Mouse (Mus musculus) CH12.LX (cell line): ENCODE measurements around the gene Olfr191. TPM values are rescaled to one million over a fixed set of nuclear protein-coding genes. Genes with fewer than 3 reads are reported as not detected.

Source experiments
- DNase-seq: peaks from one replicate; pipeline ENCODE4 v3.0.0-alpha.2; 2013; ENCODE audit errors: extremely low read depth
- H3K27ac ChIP-seq: 2 replicates; pipeline ENCODE4 v1.5.1; 2012; ENCODE audit warnings: low read depth, mild to moderate bottlenecking, control low read depth, moderate library complexity; ENCODE audit not compliant: insufficient read depth
- H3K27me3 ChIP-seq: replicated peaks from 2 replicates; pipeline ENCODE3; 2012; ENCODE audit warnings: inconsistent platforms
- H3K36me3 ChIP-seq, 2 experiments: replicated peaks in 1 of 2; 2 replicates each; pipeline versions ENCODE3 to v1.6.1; 2012; ENCODE audit warnings: inconsistent platforms in 1 of 2, low read length in 1 of 2, mild to moderate bottlenecking in 1 of 2, mixed read lengths in 1 of 2, moderate library complexity in 1 of 2; ENCODE audit not compliant: control insufficient read depth in 1 of 2, insufficient read depth in 1 of 2
- H3K4me1 ChIP-seq, 2 experiments: 2 replicates each; pipeline ENCODE4 v1.6.1; 2012; ENCODE audit warnings: inconsistent platforms in 1 of 2, moderate library complexity in 1 of 2; ENCODE audit not compliant: insufficient read depth in 2 of 2, control insufficient read depth in 1 of 2
- H3K4me2 ChIP-seq: 2 replicates; pipeline ENCODE4 v1.6.1; 2012; ENCODE audit warnings: low read depth, mild to moderate bottlenecking, control low read depth; ENCODE audit not compliant: poor library complexity, insufficient read depth, severe bottlenecking
- H3K4me3 ChIP-seq, 3 experiments: fragments of 150-350 bp in 1 of 3; sonication (generic) in 1 of 3; replicated peaks in 1 of 3; 2 replicates each; pipeline versions ENCODE3 to v1.5.1; 2011 to 2012; ENCODE audit warnings: low read depth in 2 of 3, low read length in 2 of 3, mild to moderate bottlenecking in 2 of 3, moderate library complexity in 2 of 3, control low read depth in 1 of 3, improper control_type of control experiment in 1 of 3, inconsistent platforms in 1 of 3, mixed read lengths in 1 of 3; ENCODE audit not compliant: poor library complexity in 1 of 3
- H3K79me2 ChIP-seq: replicated peaks from 2 replicates; pipeline ENCODE4 v1.6.1; 2012; ENCODE audit warnings: mild to moderate bottlenecking, moderate library complexity; ENCODE audit not compliant: control insufficient read depth, poor library complexity, insufficient read depth, severe bottlenecking; ENCODE audit errors: extremely low read depth
- H3K9ac ChIP-seq: 2 replicates; pipeline ENCODE4 v1.6.1; 2012; ENCODE audit warnings: low read depth, mild to moderate bottlenecking, control low read depth, moderate library complexity; ENCODE audit not compliant: insufficient read depth
- H3K9me3 ChIP-seq: replicated peaks from 2 replicates; pipeline ENCODE3; 2012; ENCODE audit warnings: low read length, inconsistent platforms, mixed read lengths
- CHD2 ChIP-seq: IDR thresholded peaks from 2 replicates; pipeline ENCODE4 v1.6.1; 2011; ENCODE audit warnings: low read length, improper control_type of control experiment
- CTCF ChIP-seq, 2 experiments: IDR thresholded peaks in 1 of 2; conservative IDR thresholded peaks in 1 of 2; 2 replicates each; pipeline ENCODE4 v1.5.1; 2011 to 2012; ENCODE audit warnings: low read depth in 2 of 2, low read length in 2 of 2, improper control_type of control experiment in 1 of 2, inconsistent platforms in 1 of 2, mild to moderate bottlenecking in 1 of 2, moderate library complexity in 1 of 2
- EP300 ChIP-seq: IDR thresholded peaks from 2 replicates; pipeline ENCODE4 v1.6.1; 2011; ENCODE audit warnings: low read length, improper control_type of control experiment
- IRF4 ChIP-seq: IDR thresholded peaks from 2 replicates; pipeline ENCODE4 v1.6.1; 2014; ENCODE audit warnings: low read depth, mild to moderate bottlenecking, inconsistent platforms, low read length, improper control_type of control experiment
- MAFK ChIP-seq: IDR thresholded peaks from 2 replicates; pipeline ENCODE4 v1.6.1; 2011; ENCODE audit warnings: low read length, improper control_type of control experiment; ENCODE audit not compliant: insufficient replicate concordance
- MAX ChIP-seq: IDR thresholded peaks from 2 replicates; pipeline ENCODE4 v1.6.1; 2011; ENCODE audit warnings: low read length, improper control_type of control experiment
- MAZ ChIP-seq: IDR thresholded peaks from 2 replicates; pipeline ENCODE4 v1.6.1; 2012; ENCODE audit warnings: low read depth, mild to moderate bottlenecking, inconsistent platforms, low read length, improper control_type of control experiment, moderate library complexity
- MYC ChIP-seq: IDR thresholded peaks from 2 replicates; pipeline ENCODE4 v1.6.1; 2011; ENCODE audit warnings: low read depth, mild to moderate bottlenecking, improper control_type of control experiment, low read length
- PAX5 ChIP-seq: IDR thresholded peaks from 2 replicates; pipeline ENCODE4 v1.6.1; 2012; ENCODE audit warnings: low read length, inconsistent platforms, mixed read lengths
- POLR2AphosphoS2 ChIP-seq: IDR thresholded peaks from 2 replicates; pipeline ENCODE4 v1.6.1; 2011; ENCODE audit warnings: low read depth, low read length, improper control_type of control experiment
- RAD21 ChIP-seq: IDR thresholded peaks from 2 replicates; pipeline ENCODE4 v1.6.1; 2011; ENCODE audit warnings: low read depth, mild to moderate bottlenecking, low read length, improper control_type of control experiment, moderate library complexity
- SIN3A ChIP-seq: IDR thresholded peaks from 2 replicates; pipeline ENCODE4 v1.6.1; 2012; ENCODE audit warnings: low read length, improper control_type of control experiment, inconsistent platforms
- SMC3 ChIP-seq: IDR thresholded peaks from 2 replicates; pipeline ENCODE4 v1.6.1; 2011; ENCODE audit warnings: low read depth, low read length, improper control_type of control experiment
- USF1 ChIP-seq: IDR thresholded peaks from 2 replicates; pipeline ENCODE4 v1.6.1; 2014; ENCODE audit warnings: low read depth, mild to moderate bottlenecking, inconsistent platforms, low read length, improper control_type of control experiment
- USF2 ChIP-seq: conservative IDR thresholded peaks from 2 replicates; pipeline ENCODE4 v1.6.1; 2011; ENCODE audit warnings: low read depth, low read length, improper control_type of control experiment
- ZC3H11A ChIP-seq: IDR thresholded peaks from 2 replicates; pipeline ENCODE4 v1.6.1; 2012; ENCODE audit warnings: low read depth, mild to moderate bottlenecking, inconsistent platforms, low read length, improper control_type of control experiment
- ZMIZ1 ChIP-seq: IDR thresholded peaks from 2 replicates; pipeline ENCODE4 v1.6.1; 2012; ENCODE audit warnings: low read depth, mild to moderate bottlenecking, inconsistent platforms, low read length, improper control_type of control experiment
- ZNF384 ChIP-seq: IDR thresholded peaks from 2 replicates; pipeline ENCODE4 v1.6.1; 2012; ENCODE audit warnings: low read depth, low read length, improper control_type of control experiment, inconsistent platforms
- dilution Hi-C: fragments of 300-500 bp; cut with MboI; formaldehyde crosslinking; loops from 2 replicates; pipeline ENCODE4 v1.14.3; 2020; ENCODE audit warnings: low sequenced_read_pairs; ENCODE audit not compliant: extremely low pct_unique_long_range_greater_than_20kb, extremely low pct_ligation_motif_present
- in situ Hi-C: fragments of 300-500 bp; cut with MboI; formaldehyde crosslinking; loops from 3 replicates; pipeline ENCODE4 v1.14.3; 2019; ENCODE audit warnings: low sequenced_read_pairs, low pct_ligation_motif_present, low pct_unique_long_range_greater_than_20kb, mixed read lengths
- polyA plus RNA-seq: library from polyadenylated mRNA; unstranded; fragments of >175 nt; gene quantifications from 2 replicates; pipeline ENCODE4 v1.2.1, GENCODE M21; 2012; ENCODE audit warnings: low read depth; ENCODE audit not compliant: insufficient read length
- total RNA-seq, 2 experiments: library from RNA; depleted of rRNA; stranded (reverse); fragments of 300-350 nt in 1 of 2; fragments of >200 nt in 1 of 2; gene quantifications; 2 replicates each; pipeline ENCODE4 v1.2.3; 2012 to 2014

The Olfr191 gene
- total and polyA plus RNA-seq, 3 experiments, result not detected

DNA sequence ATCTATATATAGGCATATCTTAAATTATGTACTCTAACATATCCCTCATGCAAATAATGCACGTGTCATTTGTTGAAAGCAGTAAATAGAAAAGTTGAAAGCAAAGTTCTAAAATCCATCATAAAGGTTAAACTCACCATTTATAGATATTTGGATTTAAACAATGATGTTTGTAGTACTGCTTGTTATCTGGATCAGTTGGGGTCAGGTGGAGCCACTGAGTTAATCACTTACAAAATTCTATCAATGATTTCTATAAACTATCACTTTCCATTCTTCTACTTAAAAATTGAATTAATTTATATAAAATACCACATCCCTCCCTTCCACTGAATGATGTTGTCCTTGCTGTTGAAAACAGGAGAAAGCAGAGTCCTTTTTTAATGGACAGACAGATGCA, 40.8 kb downstream of the Olfr191 start:
- Histone ChIP-seq H3K27ac (no peak overlapping the region), H3K4me3 (no peak overlapping the region), H3K27me3 (no peaks in the 10 kb centered on the region), H3K9ac (no peak overlapping the region), H3K4me2 (no peak overlapping the region), H3K9me3 (no peaks in the 10 kb centered on the region), H3K36me3 (no peaks in the 10 kb centered on the region), H3K79me2 (no peaks in the 10 kb centered on the region), H3K4me1 (no peaks in the 10 kb centered on the region)
- DNase-seq, result no peak
- dilution Hi-C loops, result no loop called here
- TF ChIP-seq USF2 (no peak), POLR2AphosphoS2 (no peak), MAX (no peak), ZNF384 (no peak), RAD21 (no peak)
- in situ Hi-C loops, result no loop called here

DNA sequence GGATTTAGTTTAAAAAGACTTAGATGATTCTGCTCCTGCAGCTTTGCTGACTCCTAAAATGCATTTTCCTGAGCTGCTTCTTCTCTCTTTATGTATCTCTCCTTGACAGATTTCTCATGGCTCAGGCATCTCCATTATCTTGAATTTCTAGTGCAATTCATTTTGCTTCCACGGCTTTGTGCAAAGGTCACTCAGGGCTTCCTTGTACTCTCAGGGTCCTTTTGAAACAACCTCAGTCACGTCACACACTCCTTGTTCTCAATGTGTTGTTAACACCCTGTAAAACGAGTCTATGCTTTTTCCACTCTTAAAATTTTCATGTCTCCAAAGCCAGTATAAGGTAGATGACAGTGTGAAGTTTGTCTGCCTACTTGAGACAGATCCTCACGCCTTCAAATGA, 42.0 kb downstream of the Olfr191 start:
- Histone ChIP-seq H3K4me2 (no peak overlapping the region), H3K79me2 (no peaks in the 10 kb centered on the region), H3K9ac (no peak overlapping the region), H3K27ac (no peak overlapping the region), H3K27me3 (no peaks in the 10 kb centered on the region), H3K36me3 (no peaks in the 10 kb centered on the region), H3K4me3 (no peak overlapping the region), H3K4me1 (no peaks in the 10 kb centered on the region), H3K9me3 (no peaks in the 10 kb centered on the region)
- no peak for DNase-seq
- dilution Hi-C loops, result no loop called here
- in situ Hi-C loops, result no loop called here
- TF ChIP-seq SIN3A, result no peak

DNA sequence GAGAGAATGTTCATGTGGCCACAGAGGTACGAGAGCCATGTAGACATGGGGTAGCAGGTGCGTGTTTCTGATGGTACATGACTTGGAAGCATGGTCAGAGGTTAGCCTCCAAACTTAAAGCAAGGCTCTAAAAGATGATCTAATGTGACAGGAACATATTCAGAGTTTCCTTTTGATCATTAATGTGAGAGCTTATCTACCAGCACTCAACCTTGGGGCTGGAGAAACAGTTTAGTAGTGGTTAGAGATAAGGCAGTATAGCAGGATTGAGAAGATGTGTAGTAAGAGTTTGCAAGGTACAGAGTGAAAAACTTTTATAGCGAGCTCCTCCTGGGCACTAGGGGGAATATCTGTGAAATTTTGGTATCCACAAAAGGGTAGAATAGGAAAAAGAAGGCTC, 43.8 kb downstream of the Olfr191 start:
- in situ Hi-C loops, result no loop called here

More for the DNA sequence above, 43.8 kb downstream of the Olfr191 start:
- Histone ChIP-seq H3K27ac (no peak overlapping the region), H3K9ac (no peak overlapping the region), H3K4me2 (no peak overlapping the region), H3K36me3 (no peaks in the 10 kb centered on the region), H3K79me2 (no peaks in the 10 kb centered on the region), H3K27me3 (no peaks in the 10 kb centered on the region), H3K4me3 (no peak overlapping the region), H3K9me3 (no peaks in the 10 kb centered on the region), H3K4me1 (no peaks in the 10 kb centered on the region)
- dilution Hi-C loops, result no loop called here
- DNase-seq, result no peak
- TF ChIP-seq RAD21 (no peak), CTCF (conservative IDR thresholded peaks at IDR 0.05 in 1 of 2, IDR thresholded peaks at IDR 0.05 in 1 of 2; ENCODE audit: low read depth in 2 of 2, low read length in 2 of 2) (no peak), USF1 (no peak), IRF4 (no peak), POLR2AphosphoS2 (no peak), ZC3H11A (no peak), MAFK (no peak), PAX5 (no peak), SIN3A (no peak), MAX (no peak), MAZ (no peak), ZMIZ1 (no peak), USF2 (no peak), EP300 (no peak), CHD2 (no peak), SMC3 (no peak), MYC (no peak)
